Mouse (Mus musculus): ENCODE measurements around the gene Sptbn4. TPM values are rescaled to one million over a fixed set of nuclear protein-coding genes. Genes with fewer than 3 reads are reported as not detected.

Gene Sptbn4
- polyA plus RNA-seq, 1 experiment = 0.20 TPM

- no peaks in the 10 kb centered on the region; the same call in 1 of the 2 replicates for H3K4me1 ChIP-seq (ENCODE audit: control insufficient read depth, insufficient read depth, insufficient read length, low read length)
- H3K27ac ChIP-seq (replicated peaks; ENCODE audit: low read depth, low read length) = peak overlapping the region; percentile 1; the same call in 1 of the 2 replicates
- H3K4me3 ChIP-seq (ENCODE audit: insufficient read depth, low read depth, low read length) = peak overlapping the region; percentile 44
Observed at GRCm38 (mm10) chr7:27480927-27481626, 33.6 kb upstream of the Sptbn4 start.

GRCm38 (mm10) chr7:27480506-27480905 is 33.0 kb upstream of the Sptbn4 start:
- Histone ChIP-seq H3K4me3 (ENCODE audit: insufficient read depth, low read depth, low read length) (no peak overlapping the region), H3K27ac (replicated peaks; ENCODE audit: low read depth, low read length) (no peak overlapping the region), H3K4me1 (ENCODE audit: control insufficient read depth, insufficient read depth, insufficient read length, low read length) (no peaks in the 10 kb centered on the region; the same call in 1 of the 2 replicates)

- Histone ChIP-seq H3K4me3 (ENCODE audit: insufficient read depth, low read depth, low read length) (no peak overlapping the region), H3K4me1 (ENCODE audit: control insufficient read depth, insufficient read depth, insufficient read length, low read length) (no peaks in the 10 kb centered on the region; the same call in 1 of the 2 replicates), H3K27ac (replicated peaks; ENCODE audit: low read depth, low read length) (no peak overlapping the region)
Observed at GRCm38 (mm10) chr7:27479750-27480149, 32.3 kb upstream of the Sptbn4 start.

- no peaks in the 10 kb centered on the region; the same call in 1 of the 2 replicates for H3K4me1 ChIP-seq (ENCODE audit: control insufficient read depth, insufficient read depth, insufficient read length, low read length)
- no peak overlapping the region for H3K27ac ChIP-seq (replicated peaks; ENCODE audit: low read depth, low read length)
- H3K4me3 ChIP-seq (ENCODE audit: insufficient read depth, low read depth, low read length) = no peak overlapping the region
Observed at GRCm38 (mm10) chr7:27478561-27478960, 31.1 kb upstream of the Sptbn4 start.

- Histone ChIP-seq H3K4me3 (ENCODE audit: insufficient read depth, low read depth, low read length) (no peak overlapping the region), H3K27ac (replicated peaks; ENCODE audit: low read depth, low read length) (no peak overlapping the region), H3K4me1 (ENCODE audit: control insufficient read depth, insufficient read depth, insufficient read length, low read length) (no peaks in the 10 kb centered on the region; the same call in 1 of the 2 replicates)
Observed at GRCm38 (mm10) chr7:27476098-27476635, 28.7 kb upstream of the Sptbn4 start.

- no peak overlapping the region for H3K4me3 ChIP-seq (ENCODE audit: insufficient read depth, low read depth, low read length)
- no peaks in the 10 kb centered on the region; the same call in 1 of the 2 replicates for H3K4me1 ChIP-seq (ENCODE audit: control insufficient read depth, insufficient read depth, insufficient read length, low read length)
- no peak overlapping the region for H3K27ac ChIP-seq (replicated peaks; ENCODE audit: low read depth, low read length)
Observed at GRCm38 (mm10) chr7:27475596-27475995, 28.1 kb upstream of the Sptbn4 start.

GRCm38 (mm10) chr7:27474490-27474954 is 27.0 kb upstream of the Sptbn4 start:
- no peaks in the 10 kb centered on the region; the same call in 1 of the 2 replicates for H3K4me1 ChIP-seq (ENCODE audit: control insufficient read depth, insufficient read depth, insufficient read length, low read length)
- peak overlapping the region; percentile 76 for H3K27ac ChIP-seq (replicated peaks; ENCODE audit: low read depth, low read length)
- H3K4me3 ChIP-seq (ENCODE audit: insufficient read depth, low read depth, low read length) = peak overlapping the region; percentile 84

- H3K27ac ChIP-seq (replicated peaks; ENCODE audit: low read depth, low read length) = peak overlapping the region; percentile 76
Observed at GRCm38 (mm10) chr7:27473835-27474489, 26.5 kb upstream of the Sptbn4 start.

GRCm38 (mm10) chr7:27473156-27473834 is 25.8 kb upstream of the Sptbn4 start, which contains the start of gene Sertad3:
TSS of gene Sertad3 (plus strand) at chr7:27473768.
- Histone ChIP-seq H3K4me1 (ENCODE audit: control insufficient read depth, insufficient read depth, insufficient read length, low read length) (no peaks in the 10 kb centered on the region; the same call in 1 of the 2 replicates), H3K4me3 (ENCODE audit: insufficient read depth, low read depth, low read length) (peak within 1 kb of the TSS; percentile 90), H3K27ac (replicated peaks; ENCODE audit: low read depth, low read length) (peak within 1 kb of the TSS; percentile 79)

More at GRCm38 (mm10) chr7:27473835-27474489, 26.5 kb upstream of the Sptbn4 start:
- Histone ChIP-seq H3K4me3 (ENCODE audit: insufficient read depth, low read depth, low read length) (peak overlapping the region; percentile 84), H3K4me1 (ENCODE audit: control insufficient read depth, insufficient read depth, insufficient read length, low read length) (no peaks in the 10 kb centered on the region; the same call in 1 of the 2 replicates)

GRCm38 (mm10) chr7:27472596-27472995 is 25.1 kb upstream of the Sptbn4 start:
- Histone ChIP-seq H3K27ac (replicated peaks; ENCODE audit: low read depth, low read length) (peak overlapping the region; percentile 60), H3K4me1 (ENCODE audit: control insufficient read depth, insufficient read depth, insufficient read length, low read length) (no peaks in the 10 kb centered on the region; the same call in 1 of the 2 replicates), H3K4me3 (ENCODE audit: insufficient read depth, low read depth, low read length) (peak overlapping the region; percentile 57)

GRCm38 (mm10) chr7:27471390-27472120 is 24.1 kb upstream of the Sptbn4 start:
- Histone ChIP-seq H3K4me1 (ENCODE audit: control insufficient read depth, insufficient read depth, insufficient read length, low read length) (no peaks in the 10 kb centered on the region; the same call in 1 of the 2 replicates), H3K4me3 (ENCODE audit: insufficient read depth, low read depth, low read length) (no peak overlapping the region), H3K27ac (replicated peaks; ENCODE audit: low read depth, low read length) (no peak overlapping the region)

- Histone ChIP-seq H3K4me1 (ENCODE audit: control insufficient read depth, insufficient read depth, insufficient read length, low read length) (no peaks in the 10 kb centered on the region), H3K4me3 (ENCODE audit: insufficient read depth, low read depth, low read length) (no peak overlapping the region), H3K27ac (replicated peaks; ENCODE audit: low read depth, low read length) (no peak overlapping the region)
Observed at GRCm38 (mm10) chr7:27467648-27468047, 20.2 kb upstream of the Sptbn4 start.

- H3K4me1 ChIP-seq (ENCODE audit: control insufficient read depth, insufficient read depth, insufficient read length, low read length) = no peaks in the 10 kb centered on the region
- H3K27ac ChIP-seq (replicated peaks; ENCODE audit: low read depth, low read length) = no peak overlapping the region
- no peak overlapping the region for H3K4me3 ChIP-seq (ENCODE audit: insufficient read depth, low read depth, low read length)
Observed at GRCm38 (mm10) chr7:27460477-27460876, 13.0 kb upstream of the Sptbn4 start.

GRCm38 (mm10) chr7:27459640-27460039 is 12.2 kb upstream of the Sptbn4 start:
- H3K4me1 ChIP-seq (ENCODE audit: control insufficient read depth, insufficient read depth, insufficient read length, low read length) = no peaks in the 10 kb centered on the region
- no peak overlapping the region for H3K27ac ChIP-seq (replicated peaks; ENCODE audit: low read depth, low read length)
- no peak overlapping the region for H3K4me3 ChIP-seq (ENCODE audit: insufficient read depth, low read depth, low read length)
